Mouse (Mus musculus) myocyte (in vitro differentiated cells): ENCODE measurements around the gene Ptk6.

Experiments
- CEBPB ChIP-seq: IDR thresholded peaks from 2 replicates; pipeline ENCODE4 v1.6.1; 2011; ENCODE audit warnings: mild to moderate bottlenecking, moderate library complexity; ENCODE audit not compliant: poor library complexity, insufficient read depth, severe bottlenecking
- E2F4 ChIP-seq: IDR thresholded peaks from one replicate; pipeline ENCODE4 v1.6.1; 2011; ENCODE audit warnings: mild to moderate bottlenecking, control low read depth, moderate library complexity; ENCODE audit not compliant: insufficient read depth
- MAX ChIP-seq: IDR thresholded peaks from one replicate; pipeline ENCODE4 v1.6.1; 2011; ENCODE audit warnings: low read depth, mild to moderate bottlenecking, control low read depth
- MYOD1 ChIP-seq, 3 experiments: IDR thresholded peaks; one replicate each; pipeline ENCODE4 v1.6.1; 2011; ENCODE audit warnings: control low read depth in 2 of 3, low read depth in 2 of 3, mild to moderate bottlenecking in 2 of 3, moderate library complexity in 1 of 3; ENCODE audit not compliant: insufficient read length in 2 of 3, control insufficient read depth in 1 of 3
- MYOG ChIP-seq, 3 experiments: IDR thresholded peaks; one replicate each; pipeline ENCODE4 v1.6.1; 2011; ENCODE audit warnings: control low read depth in 2 of 3, low read depth in 2 of 3, mild to moderate bottlenecking in 2 of 3; ENCODE audit not compliant: insufficient read length in 2 of 3, control insufficient read depth in 1 of 3, insufficient read depth in 1 of 3
- POLR2A ChIP-seq: IDR thresholded peaks from one replicate; pipeline ENCODE4 v1.6.1; 2011; ENCODE audit warnings: low read depth, mild to moderate bottlenecking, control low read depth, moderate library complexity; ENCODE audit not compliant: insufficient read length
- POLR2AphosphoS2 ChIP-seq: IDR thresholded peaks from one replicate; pipeline ENCODE4 v1.6.1; 2011; ENCODE audit warnings: low read depth, control low read depth; ENCODE audit not compliant: insufficient read length
- SRF ChIP-seq: IDR thresholded peaks from one replicate; pipeline ENCODE4 v1.6.1; 2011; ENCODE audit warnings: low read depth; ENCODE audit not compliant: control insufficient read depth, insufficient read length
- TCF12 ChIP-seq: IDR thresholded peaks from one replicate; pipeline ENCODE4 v1.6.1; 2011; ENCODE audit warnings: mild to moderate bottlenecking, control low read depth; ENCODE audit not compliant: poor library complexity, insufficient read depth, severe bottlenecking
- TCF3 ChIP-seq: IDR thresholded peaks from one replicate; pipeline ENCODE4 v1.6.1; 2011; ENCODE audit warnings: low read depth, control low read depth; ENCODE audit not compliant: insufficient read length
- USF1 ChIP-seq: IDR thresholded peaks from one replicate; pipeline ENCODE4 v1.6.1; 2011; ENCODE audit warnings: low read depth, mild to moderate bottlenecking, control low read depth, moderate library complexity

DNA sequence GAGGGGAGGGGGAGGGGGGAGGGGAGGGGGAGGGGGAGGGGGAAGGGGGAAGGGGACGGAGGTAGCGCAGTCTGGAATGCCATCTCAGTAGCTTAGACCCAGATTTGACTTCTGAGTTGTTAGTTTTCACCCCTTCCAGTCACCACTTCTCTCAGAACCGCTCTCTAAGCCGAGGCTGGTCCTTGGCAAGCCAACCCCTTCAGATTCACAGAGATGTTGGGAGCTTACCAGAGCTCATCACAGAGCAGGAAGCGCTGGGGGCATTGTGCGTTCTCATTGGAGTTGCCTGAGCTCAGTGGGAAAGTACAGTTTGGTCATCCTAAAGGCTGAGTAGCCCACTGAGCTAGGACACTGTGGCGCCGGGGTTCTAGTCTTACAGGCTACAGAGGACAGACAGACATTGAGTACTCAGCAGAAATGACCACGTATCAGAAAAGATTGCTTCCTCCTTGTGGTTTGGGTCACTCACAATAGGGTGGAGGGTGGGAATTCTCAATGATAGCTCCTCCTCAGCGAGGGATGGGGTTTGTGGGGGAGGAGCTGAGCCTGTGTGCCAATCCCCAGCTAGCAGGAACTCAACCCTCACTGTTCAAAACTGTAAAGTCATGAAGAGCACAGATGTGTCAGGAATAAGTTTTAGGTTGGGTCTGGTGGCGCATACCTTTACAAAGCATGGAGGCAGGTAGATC lies 41.3 kb upstream of the Ptk6 start:
- TF ChIP-seq SRF (no peak), CEBPB (no peak), POLR2A (no peak), TCF3 (no peak), E2F4 (no peak), USF1 (no peak), MAX (no peak), TCF12 (no peak), POLR2AphosphoS2 (no peak), MYOD1 (IDR thresholded peaks at IDR 0.05; ENCODE audit: control insufficient read depth in 1 of 3, insufficient read length in 2 of 3, low read depth in 2 of 3) (no peak), MYOG (IDR thresholded peaks at IDR 0.05; ENCODE audit: control insufficient read depth in 1 of 3, insufficient read depth in 1 of 3, insufficient read length in 2 of 3, low read depth in 2 of 3) (no peak)
